Mouse (Mus musculus): Measurements from ENCODE around the gene Lrrc29. TPM values are rescaled to one million over a fixed set of nuclear protein-coding genes. Genes with fewer than 3 reads are reported as not detected.

The Lrrc29 gene
- polyA plus RNA-seq, 1 experiment from 2014 or later = 2.7 TPM

GRCm38 (mm10) chr8:105341399-105341798 is 15.3 kb upstream of the Lrrc29 start:
- Histone ChIP-seq H3K9me3 (ENCODE audit: control insufficient read depth, low read length) (no peaks in the 10 kb centered on the region), H3K27ac (replicated peaks) (peak overlapping the region; percentile 53), H3K4me3 (ENCODE audit: low read depth, low read length) (no peak overlapping the region), H3K27me3 (ENCODE audit: control insufficient read depth, insufficient read depth, low read length) (no peaks in the 10 kb centered on the region), H3K4me1 (replicated peaks; ENCODE audit: control insufficient read depth, insufficient read depth) (peaks cover 20% of the 10 kb centered on the region), H3K4me2 (replicated peaks; ENCODE audit: low read depth) (no peak overlapping the region), H3K9ac (ENCODE audit: low read length) (no peak overlapping the region), H3K36me3 (ENCODE audit: control insufficient read depth, insufficient read depth, low read length) (peaks cover 4% of the 10 kb centered on the region; the same call in 1 of the 2 replicates)
- 29% methylated on average over 8 of the region's 8 CpGs for WGBS
- ATAC-seq (ENCODE audit: low FRiP score, low TSS enrichment) (no peak), DNase-seq (ENCODE audit: low spot score) (no peak)
- no peak for TF ChIP-seq EP300 (optimal IDR thresholded peaks at IDR 0.05)
- no peak for TF ChIP-seq CTCF (IDR thresholded peaks at IDR 0.05; ENCODE audit: low read depth)

- WGBS = 59% methylated on average over 6 of the region's 6 CpGs
- H3K36me3 ChIP-seq (ENCODE audit: control insufficient read depth, insufficient read depth, low read length) = peaks cover 11% of the 10 kb centered on the region
- no peaks in the 10 kb centered on the region for H3K9me3 ChIP-seq (ENCODE audit: control insufficient read depth, low read length)
- no peaks in the 10 kb centered on the region for H3K27me3 ChIP-seq (ENCODE audit: control insufficient read depth, insufficient read depth, low read length)
- DNase-seq (ENCODE audit: low spot score) (peak; percentile 77), ATAC-seq (ENCODE audit: low FRiP score, low TSS enrichment) (peak; percentile 57)
- no peak overlapping the region for H3K4me2 ChIP-seq (replicated peaks; ENCODE audit: low read depth)
- H3K4me3 ChIP-seq (ENCODE audit: low read depth, low read length) = no peak overlapping the region
- H3K9ac ChIP-seq (ENCODE audit: low read length) = 0 out of 2 replicates have a peak overlapping the region, but pooled peaks have one; percentile 8
- TF ChIP-seq EP300 (optimal IDR thresholded peaks at IDR 0.05) (no peak), CTCF (IDR thresholded peaks at IDR 0.05; ENCODE audit: low read depth) (no peak)
- peak overlapping the region; percentile 65 for H3K27ac ChIP-seq (replicated peaks)
- H3K4me1 ChIP-seq (replicated peaks; ENCODE audit: control insufficient read depth, insufficient read depth) = peaks cover 14% of the 10 kb centered on the region
Observed at GRCm38 (mm10) chr8:105339886-105340635, 14.0 kb upstream of the Lrrc29 start.

GRCm38 (mm10) chr8:105338992-105339391 is 12.9 kb upstream of the Lrrc29 start:
- no peak overlapping the region for H3K4me2 ChIP-seq (replicated peaks; ENCODE audit: low read depth)

GRCm38 (mm10) chr8:105336373-105337130 is 10.5 kb upstream of the Lrrc29 start:
- H3K27ac ChIP-seq (replicated peaks) = no peak overlapping the region
- no peak overlapping the region for H3K4me3 ChIP-seq (ENCODE audit: low read depth, low read length)
- H3K4me2 ChIP-seq (replicated peaks; ENCODE audit: low read depth) = no peak overlapping the region
- no peak for DNase-seq (ENCODE audit: low spot score)
- WGBS = 71% methylated on average over 32 of the region's 32 CpGs
- no peaks in the 10 kb centered on the region for H3K27me3 ChIP-seq (ENCODE audit: control insufficient read depth, insufficient read depth, low read length)
- H3K36me3 ChIP-seq (ENCODE audit: control insufficient read depth, insufficient read depth, low read length) = peaks cover 28% of the 10 kb centered on the region
- H3K4me1 ChIP-seq (replicated peaks; ENCODE audit: control insufficient read depth, insufficient read depth) = peaks cover 10% of the 10 kb centered on the region
- no peak for ATAC-seq (ENCODE audit: low FRiP score, low TSS enrichment)
- no peak overlapping the region for H3K9ac ChIP-seq (ENCODE audit: low read length)
- TF ChIP-seq CTCF (IDR thresholded peaks at IDR 0.05; ENCODE audit: low read depth) (no peak), EP300 (optimal IDR thresholded peaks at IDR 0.05) (no peak)
- no peaks in the 10 kb centered on the region for H3K9me3 ChIP-seq (ENCODE audit: control insufficient read depth, low read length)

More at GRCm38 (mm10) chr8:105338992-105339391, 12.9 kb upstream of the Lrrc29 start:
- H3K9ac ChIP-seq (ENCODE audit: low read length) = no peak overlapping the region
- H3K4me1 ChIP-seq (replicated peaks; ENCODE audit: control insufficient read depth, insufficient read depth) = peaks cover 11% of the 10 kb centered on the region
- DNase-seq (ENCODE audit: low spot score) = no peak
- no peaks in the 10 kb centered on the region for H3K27me3 ChIP-seq (ENCODE audit: control insufficient read depth, insufficient read depth, low read length)
- H3K4me3 ChIP-seq (ENCODE audit: low read depth, low read length) = no peak overlapping the region
- no peak for ATAC-seq (ENCODE audit: low FRiP score, low TSS enrichment)
- H3K9me3 ChIP-seq (ENCODE audit: control insufficient read depth, low read length) = no peaks in the 10 kb centered on the region
- no peak for TF ChIP-seq CTCF (IDR thresholded peaks at IDR 0.05; ENCODE audit: low read depth)
- no peak for TF ChIP-seq EP300 (optimal IDR thresholded peaks at IDR 0.05)
- peak overlapping the region; percentile 14; the same call in 1 of the 2 replicates for H3K27ac ChIP-seq (replicated peaks)
- WGBS = 40% methylated on average over 4 of the region's 4 CpGs
- peaks cover 19% of the 10 kb centered on the region for H3K36me3 ChIP-seq (ENCODE audit: control insufficient read depth, insufficient read depth, low read length)

- H3K27ac ChIP-seq (replicated peaks) = no peak overlapping the region
Observed at GRCm38 (mm10) chr8:105332523-105332922, 6.4 kb upstream of the Lrrc29 start.

More at GRCm38 (mm10) chr8:105332523-105332922, 6.4 kb upstream of the Lrrc29 start:
- H3K36me3 ChIP-seq (ENCODE audit: control insufficient read depth, insufficient read depth, low read length) = peaks cover 52% of the 10 kb centered on the region
- no peak overlapping the region for H3K4me3 ChIP-seq (ENCODE audit: low read depth, low read length)
- ATAC-seq (ENCODE audit: low FRiP score, low TSS enrichment) (peak; percentile 35), DNase-seq (ENCODE audit: low spot score) (no peak)
- H3K4me2 ChIP-seq (replicated peaks; ENCODE audit: low read depth) = no peak overlapping the region
- TF ChIP-seq EP300 (optimal IDR thresholded peaks at IDR 0.05) (no peak), CTCF (IDR thresholded peaks at IDR 0.05; ENCODE audit: low read depth) (no peak)
- H3K27me3 ChIP-seq (ENCODE audit: control insufficient read depth, insufficient read depth, low read length) = no peaks in the 10 kb centered on the region
- H3K9me3 ChIP-seq (ENCODE audit: control insufficient read depth, low read length) = no peaks in the 10 kb centered on the region
- no peak overlapping the region for H3K9ac ChIP-seq (ENCODE audit: low read length)
- H3K4me1 ChIP-seq (replicated peaks; ENCODE audit: control insufficient read depth, insufficient read depth) = no peaks in the 10 kb centered on the region
- WGBS = 64% methylated on average over 2 of the region's 2 CpGs
